Mouse (Mus musculus): ENCODE results near the gene Bbs2.
"Not testable (repeated sequence)": the region's sequence is repeated elsewhere in the genome, so short reads cannot be mapped to it uniquely, and the experiment has no call there.

Gene Bbs2

DNA sequence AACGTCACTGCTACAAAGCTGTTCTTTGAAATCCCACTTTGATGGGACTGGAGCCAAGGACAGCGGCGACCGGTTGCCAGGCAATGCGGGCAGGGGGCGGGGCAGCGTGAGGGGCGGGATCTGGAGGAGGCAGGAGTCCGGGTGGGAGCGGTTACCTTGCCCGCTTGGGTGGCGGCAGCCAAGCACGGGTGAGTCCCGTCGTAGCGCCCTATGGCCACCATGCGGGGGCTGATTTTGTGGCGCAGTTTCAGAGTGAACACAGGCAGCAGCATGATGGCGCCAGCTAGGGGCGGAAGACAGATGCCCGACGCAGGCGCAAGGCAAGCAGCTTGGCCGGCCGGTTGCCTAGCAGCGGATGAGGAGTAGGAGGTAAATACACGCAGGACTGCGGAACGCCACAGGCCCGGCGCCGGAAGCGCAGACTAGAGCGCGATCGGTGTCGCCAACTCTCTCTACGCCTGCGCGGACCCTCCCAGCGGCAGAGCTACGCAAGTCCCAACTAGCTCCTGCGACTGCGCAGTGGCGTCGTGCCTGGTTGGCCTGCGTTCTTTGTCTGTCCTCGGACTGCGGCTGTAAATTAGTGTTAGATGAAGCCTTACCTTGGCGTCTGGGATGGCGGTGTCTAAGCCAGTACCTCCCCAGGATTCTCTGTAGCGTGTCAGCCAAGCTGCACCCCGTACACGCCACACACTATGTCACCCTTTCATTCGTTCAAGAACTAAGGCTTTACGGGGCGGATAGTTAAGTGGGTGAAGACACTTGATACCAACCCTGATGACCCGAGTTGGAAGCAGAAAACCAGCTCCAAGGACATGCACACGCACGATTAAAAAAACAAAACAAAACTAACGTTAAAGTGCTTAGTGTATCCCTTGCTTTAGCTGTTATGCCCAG is at the start of gene Bbs2:
Gene Bbs2 (minus strand): TSS at position 848 of the 894 bp plus-strand sequence.
- DNase-seq: peak; percentile 100

GRCm38 (mm10) chr8:94148236-94148635 is 49.5 kb upstream of the Bbs2 start:
- DNase-seq: no peak

DNA sequence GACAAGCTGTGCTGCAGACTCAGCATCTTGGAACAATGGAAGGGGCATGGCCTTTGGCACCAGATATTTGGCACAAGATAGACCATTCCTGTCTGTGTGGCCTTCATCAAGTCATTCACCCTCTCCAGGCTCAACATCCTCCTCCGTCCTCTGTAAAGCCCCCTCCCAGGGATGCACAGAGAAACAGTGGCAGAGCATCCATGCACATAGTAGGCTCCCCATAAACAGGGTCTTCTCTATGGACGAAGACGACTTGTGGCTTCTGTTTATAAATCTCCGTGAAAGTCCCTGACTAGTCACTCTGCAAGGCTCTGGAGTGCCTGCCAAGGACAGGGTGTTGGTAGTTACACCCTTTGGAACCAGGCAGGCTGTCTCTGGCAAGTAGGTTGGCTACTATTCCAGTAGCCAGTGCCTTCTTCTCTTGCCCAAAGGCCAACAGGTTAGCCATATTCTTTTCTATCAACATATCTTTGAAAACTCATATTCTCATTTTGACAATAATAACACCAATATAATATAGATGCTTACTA is 41.6 kb upstream of the Bbs2 start:
- DNase-seq: no peak

GRCm38 (mm10) chr8:94136933-94137332 is 38.2 kb upstream of the Bbs2 start, which contains the start of gene Mt4:
Gene Mt4, plus strand, starts transcription at chr8:94137197.
- no peak for DNase-seq

- no peak for DNase-seq
Observed at GRCm38 (mm10) chr8:94136192-94136591, 37.5 kb upstream of the Bbs2 start.

GRCm38 (mm10) chr8:94135556-94135955 is 36.8 kb upstream of the Bbs2 start:
- no peak for DNase-seq

- DNase-seq: not testable (repeated sequence)
Observed at GRCm38 (mm10) chr8:94134601-94135000, 35.9 kb upstream of the Bbs2 start.

- no peak for DNase-seq
Observed at GRCm38 (mm10) chr8:94132096-94132495, 33.4 kb upstream of the Bbs2 start.

DNA sequence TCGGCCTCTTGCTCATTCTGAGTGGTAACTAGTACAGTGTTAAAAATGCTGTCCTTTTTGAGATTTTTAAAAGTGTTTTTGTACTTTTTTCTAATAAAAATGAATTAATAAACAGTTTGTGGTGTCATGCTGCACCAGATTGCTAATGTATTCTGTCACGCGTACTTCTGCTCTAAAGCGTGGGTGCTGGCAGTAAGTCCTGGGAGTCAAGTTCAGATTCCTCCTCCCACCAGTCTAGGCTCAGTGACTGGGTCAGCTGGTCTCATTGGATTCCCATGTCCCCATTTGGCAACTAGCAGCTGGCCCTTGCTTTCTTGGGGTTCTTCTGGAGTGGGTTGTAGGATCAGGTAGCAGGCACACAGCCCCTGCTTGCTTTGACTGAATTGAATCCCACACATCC is 31.4 kb upstream of the Bbs2 start:
- DNase-seq: no peak

- no peak for DNase-seq
Observed at GRCm38 (mm10) chr8:94129133-94129789, 30.5 kb upstream of the Bbs2 start.

DNA sequence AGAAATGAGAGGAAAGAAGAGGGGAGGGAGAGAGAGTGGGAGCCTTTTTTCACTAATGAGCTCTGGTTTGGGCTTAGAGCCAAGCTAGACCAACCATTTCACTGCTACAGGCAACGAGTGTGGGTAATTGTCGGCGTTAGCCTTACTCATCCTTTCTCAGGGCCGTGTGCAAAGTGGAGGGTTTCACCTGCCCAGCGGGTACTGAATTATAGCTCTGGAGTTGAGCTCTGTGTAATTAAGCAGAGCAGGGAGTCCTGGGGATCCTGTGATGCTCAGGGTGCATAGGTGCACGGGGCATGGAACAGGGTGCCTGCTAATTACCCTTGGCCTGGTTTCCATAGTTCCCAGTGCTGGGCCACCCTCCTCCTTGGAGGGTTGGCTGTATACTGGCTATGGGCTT is 29.0 kb upstream of the Bbs2 start:
- no peak for DNase-seq

DNA sequence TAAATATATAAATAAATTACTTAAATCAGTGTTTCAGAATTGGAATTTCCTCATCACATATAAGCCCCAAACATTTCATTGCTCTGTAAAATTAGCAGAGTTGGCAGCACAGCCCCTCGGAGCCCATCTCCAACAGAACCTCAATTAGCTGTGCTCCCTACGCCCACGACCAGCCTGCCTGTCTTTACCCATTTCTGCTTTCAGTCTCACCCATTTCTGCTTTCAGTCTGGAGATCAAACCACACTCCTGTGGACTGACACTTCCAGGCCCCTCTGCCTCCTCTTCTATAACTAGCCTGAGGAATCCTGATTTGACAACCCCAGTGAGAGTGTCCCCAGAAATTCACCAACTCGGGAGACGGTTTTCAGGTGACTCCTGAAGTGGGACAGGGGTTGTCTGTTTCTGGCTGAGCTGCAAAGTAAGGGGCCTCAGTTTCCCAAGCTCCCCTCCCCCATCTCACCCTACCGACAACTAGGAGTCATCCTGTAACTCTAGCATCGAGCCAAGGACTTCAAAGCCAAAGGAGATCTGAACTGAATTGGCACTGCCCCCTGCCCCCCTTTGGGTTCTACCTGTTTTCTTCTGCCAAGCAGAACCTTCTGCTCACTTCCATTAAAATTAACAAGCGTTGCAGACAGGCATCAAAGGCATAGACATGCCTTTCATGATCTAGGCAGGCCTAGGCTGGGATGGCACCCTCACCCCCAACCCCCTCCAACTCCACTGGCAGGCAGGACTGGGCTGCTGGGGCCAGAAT is 24.2 kb upstream of the Bbs2 start:
- DNase-seq: no peak

DNA sequence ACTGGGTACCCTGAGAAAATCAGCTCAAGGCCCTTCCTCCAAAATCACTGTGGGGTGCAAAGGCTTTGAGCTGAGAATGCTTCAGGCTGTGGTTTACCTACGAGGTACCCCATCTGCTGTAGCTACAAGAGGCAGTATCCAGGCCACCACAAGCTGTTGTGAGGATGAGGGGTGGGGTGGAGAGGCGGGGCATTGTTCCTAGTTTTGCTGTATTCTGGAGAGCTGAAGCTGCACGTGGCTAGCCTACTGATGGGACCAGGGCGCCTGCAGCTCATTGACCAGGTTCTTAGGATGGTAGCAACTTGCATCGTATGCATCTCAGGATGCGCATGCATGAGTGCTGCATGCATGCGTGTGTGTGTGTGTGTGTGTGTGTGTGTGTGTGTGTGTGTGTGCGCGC is 22.9 kb upstream of the Bbs2 start:
- peak in 1 of 2 experiments; percentile 11 for DNase-seq

- peak; percentile 25 to 34 for DNase-seq
Observed at GRCm38 (mm10) chr8:94118776-94119430, 20.2 kb upstream of the Bbs2 start.

DNA sequence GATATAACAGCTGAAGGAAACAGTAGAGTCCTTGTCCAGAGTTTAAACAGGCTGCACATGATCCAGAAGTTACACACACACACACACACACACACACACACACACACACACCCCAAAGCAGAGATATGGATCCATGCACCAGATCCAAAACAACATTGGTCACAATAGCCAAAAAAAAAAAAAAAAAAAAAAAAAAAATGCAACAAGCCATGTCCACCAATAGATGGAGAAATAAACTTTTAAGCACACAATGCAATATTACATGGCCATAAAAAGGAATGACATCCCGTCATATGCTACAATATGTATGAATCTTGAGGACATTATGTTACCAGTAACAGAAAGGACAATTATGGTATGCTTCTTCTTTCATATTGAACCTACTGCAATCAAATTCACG is 15.2 kb upstream of the Bbs2 start:
- no peak for DNase-seq

- DNase-seq: no peak
Observed at GRCm38 (mm10) chr8:94113435-94113834, 14.7 kb upstream of the Bbs2 start.

- DNase-seq: no peak
Observed at GRCm38 (mm10) chr8:94110526-94111177, 11.9 kb upstream of the Bbs2 start.

DNA sequence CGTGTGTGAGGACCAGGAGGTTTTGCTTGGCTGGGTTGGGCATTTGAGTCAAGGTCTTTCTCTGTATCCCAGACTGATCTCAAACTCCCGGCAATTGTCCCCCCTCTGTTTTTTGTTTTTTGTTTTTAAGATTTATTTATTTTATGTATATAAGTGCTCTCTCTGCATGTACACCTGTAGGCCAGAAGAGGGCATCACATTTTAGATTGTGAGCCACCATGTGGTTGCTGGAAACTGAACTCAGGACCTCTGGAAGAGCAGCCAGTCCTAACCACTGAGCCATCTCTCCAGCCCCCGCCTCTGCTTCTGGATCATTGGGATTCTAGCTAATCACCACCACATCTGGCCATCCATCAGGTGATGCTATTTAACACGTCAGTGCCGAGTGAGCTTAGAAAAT is 11.1 kb upstream of the Bbs2 start:
- DNase-seq: no peak

- no peak for DNase-seq
Observed at GRCm38 (mm10) chr8:94109396-94109795, 10.7 kb upstream of the Bbs2 start.

DNA sequence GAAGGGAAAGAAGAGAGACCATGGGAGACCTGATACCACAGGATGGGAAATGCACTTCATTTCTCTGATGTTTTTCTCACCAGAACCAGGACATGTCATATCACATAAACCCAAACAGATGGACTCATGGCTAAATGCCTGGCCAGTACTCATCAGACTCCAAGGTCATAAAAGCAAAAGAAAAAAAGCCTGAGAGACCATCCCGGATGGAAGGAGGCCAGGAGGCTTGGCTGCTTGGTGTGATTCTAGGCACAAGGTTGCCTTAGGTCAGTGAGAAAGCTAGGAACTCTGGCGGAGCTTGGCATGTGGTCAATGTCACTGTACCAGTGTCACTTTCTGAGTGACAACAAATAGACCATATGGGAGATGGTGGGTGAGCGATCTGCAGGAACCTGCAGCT is 9.1 kb upstream of the Bbs2 start:
- peak; percentile 9 to 22 for DNase-seq

DNA sequence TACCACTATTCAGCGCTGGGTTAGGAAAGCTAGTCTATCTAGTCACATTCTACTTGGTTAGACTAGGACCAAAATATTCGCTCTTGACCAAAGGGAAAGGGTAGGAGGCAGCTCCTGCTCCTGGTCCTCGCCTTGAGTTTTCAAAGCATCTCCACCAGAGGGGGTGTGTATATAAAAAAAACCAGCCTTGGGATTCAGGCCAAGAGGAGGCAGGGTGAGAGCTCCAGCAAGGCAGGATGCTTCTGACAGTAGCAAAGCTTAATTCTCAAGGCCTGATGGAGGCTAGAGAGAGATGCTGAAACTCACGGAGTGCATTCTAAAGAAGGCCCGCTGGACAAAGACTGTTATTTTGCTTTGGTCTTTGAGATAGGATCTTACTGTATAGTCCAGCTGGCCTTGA is 5.4 kb upstream of the Bbs2 start:
- no peak for DNase-seq

GRCm38 (mm10) chr8:94098996-94099395 is 268 bp upstream of the Bbs2 start:
- no peak for DNase-seq

Measured in cerebellum, adult 18-20 months (tissue).